Mouse (Mus musculus): ENCODE results near the gene Lrrc25.

GRCm38 (mm10) chr8:70608749-70609367 lies 7.1 kb upstream of the Lrrc25 start, which contains the start of gene Ssbp4:
- TF ChIP-seq CTCF (IDR thresholded peaks at IDR 0.05; ENCODE audit: borderline replicate concordance, insufficient read depth, low read depth, low read length) = no peak
- TF ChIP-seq POLR2A (IDR thresholded peaks at IDR 0.05; ENCODE audit: borderline replicate concordance, insufficient read depth, low read length) = no peak
